Mouse (Mus musculus) adrenal gland, postnatal 14 days (tissue): Measurements from ENCODE around the gene Cdc6. TPM values are rescaled to one million over a fixed set of nuclear protein-coding genes. Genes with fewer than 3 reads are reported as not detected.

ENCODE experiments used
- DNase-seq: peaks from one replicate; pipeline ENCODE4 v3.0.0; 2021; ENCODE audit warnings: mixed read lengths
- long read RNA-seq, 2 experiments: library from polyadenylated mRNA; stranded (forward); transcript quantifications; one replicate each; pipeline ENCODE4 v2.0.0; 2021
- total RNA-seq: library from RNA; stranded (reverse); gene quantifications from 2 replicates; pipeline ENCODE4 v1.2.3, GENCODE M21; 2021

The Cdc6 gene
- total RNA-seq: 3.5 and 5.8 TPM in 2 replicates
- long read RNA-seq, experiment 1, full-length matches to known transcripts: 9 of 10 reads
- long read RNA-seq, experiment 1, partial matches to known transcripts: 0 of 10 reads
- long read RNA-seq, experiment 1, other reads (novel, unspliced or antisense): 1 of 10 reads
- long read RNA-seq, experiment 2, full-length matches to known transcripts: 3 of 4 reads
- long read RNA-seq, experiment 2, partial matches to known transcripts: 0 of 4 reads
- long read RNA-seq, experiment 2, other reads (novel, unspliced or antisense): 1 of 4 reads

DNA sequence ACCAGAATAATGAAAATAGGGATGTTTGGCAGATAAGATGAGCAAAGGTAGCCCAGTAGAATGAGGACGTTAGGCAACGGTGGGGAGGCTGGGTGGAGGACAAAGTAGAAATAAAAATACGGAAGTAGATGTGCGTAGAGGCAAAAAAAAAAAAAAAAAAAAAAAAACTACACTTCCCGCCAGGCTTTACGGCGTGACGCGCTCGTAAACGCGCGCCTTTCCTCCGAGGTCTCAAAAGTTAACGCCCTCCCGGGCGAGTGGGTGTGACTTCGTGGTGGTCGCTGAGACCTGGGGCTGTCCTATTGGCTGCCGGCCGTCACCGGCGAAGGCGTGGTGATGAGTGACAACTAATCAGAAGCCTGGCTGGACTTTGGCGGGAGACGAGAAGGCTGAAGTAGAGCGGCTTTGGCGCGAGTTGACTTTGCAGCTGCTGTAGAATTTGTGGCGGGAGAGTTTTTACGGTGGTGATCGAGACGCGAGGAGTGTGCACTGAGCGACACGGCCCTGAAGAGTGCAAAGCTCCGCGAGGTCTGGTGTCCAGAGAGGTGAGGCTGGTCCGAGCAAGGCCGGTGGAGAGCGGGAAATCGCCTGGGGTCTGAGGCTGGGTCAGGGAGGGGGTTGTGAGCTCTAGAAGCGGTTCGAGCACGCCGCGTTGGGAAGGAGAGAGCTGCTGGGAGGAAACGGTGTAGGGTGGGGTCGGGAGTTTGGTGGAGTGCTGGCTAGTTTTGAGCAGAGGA, at the start of gene Cdc6:
Cdc6 (plus strand) TSS at position 365 of the 737 bp plus-strand sequence.
- DNase-seq: peak; percentile 98

DNA sequence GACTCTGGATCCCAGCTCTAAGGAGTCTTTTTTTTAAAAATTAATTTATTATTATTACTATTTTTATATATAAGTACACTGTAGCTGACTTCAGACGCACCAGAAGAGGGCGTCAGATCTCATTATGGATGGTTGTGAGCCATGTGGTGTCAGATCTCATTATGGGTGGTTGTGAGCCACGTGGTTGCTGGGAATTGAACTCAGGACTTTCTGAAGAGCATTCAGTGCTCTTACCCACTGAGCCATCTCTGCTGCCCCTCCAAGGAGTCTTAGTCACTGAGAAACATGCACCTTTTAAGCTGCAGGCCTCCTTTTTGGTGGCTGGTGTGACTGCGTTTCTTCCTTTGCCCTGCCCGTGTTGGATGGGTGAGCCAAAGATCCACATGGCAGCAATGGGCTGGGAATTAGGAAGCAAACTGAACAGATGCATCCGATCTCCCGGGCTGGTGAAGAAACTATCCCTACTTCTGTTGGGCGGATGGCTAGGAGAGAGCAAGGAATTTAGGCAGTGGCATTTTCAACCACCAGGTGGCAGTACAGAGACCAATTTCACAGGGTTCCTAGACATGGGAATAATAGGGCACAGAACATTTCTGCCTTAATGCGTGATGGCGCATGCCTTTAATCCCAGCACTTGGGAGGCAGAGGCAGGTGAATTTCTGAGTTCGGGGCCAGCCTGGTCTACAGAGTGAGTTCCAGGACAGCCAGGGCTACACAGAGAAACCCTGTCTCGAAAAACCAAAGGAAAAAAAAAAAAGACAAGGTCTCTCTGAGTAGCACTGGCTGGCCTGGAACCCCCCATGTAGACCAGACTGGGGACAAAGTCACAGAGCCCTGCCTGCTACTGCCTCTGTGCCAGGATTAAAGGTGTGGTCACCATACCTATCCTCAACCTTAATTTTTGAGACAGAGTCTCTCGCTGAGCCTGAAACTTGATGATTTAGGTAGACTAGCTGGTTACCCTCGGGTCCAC, 48.6 kb upstream of the Cdc6 start:
- peak; percentile 90 for DNase-seq

DNA sequence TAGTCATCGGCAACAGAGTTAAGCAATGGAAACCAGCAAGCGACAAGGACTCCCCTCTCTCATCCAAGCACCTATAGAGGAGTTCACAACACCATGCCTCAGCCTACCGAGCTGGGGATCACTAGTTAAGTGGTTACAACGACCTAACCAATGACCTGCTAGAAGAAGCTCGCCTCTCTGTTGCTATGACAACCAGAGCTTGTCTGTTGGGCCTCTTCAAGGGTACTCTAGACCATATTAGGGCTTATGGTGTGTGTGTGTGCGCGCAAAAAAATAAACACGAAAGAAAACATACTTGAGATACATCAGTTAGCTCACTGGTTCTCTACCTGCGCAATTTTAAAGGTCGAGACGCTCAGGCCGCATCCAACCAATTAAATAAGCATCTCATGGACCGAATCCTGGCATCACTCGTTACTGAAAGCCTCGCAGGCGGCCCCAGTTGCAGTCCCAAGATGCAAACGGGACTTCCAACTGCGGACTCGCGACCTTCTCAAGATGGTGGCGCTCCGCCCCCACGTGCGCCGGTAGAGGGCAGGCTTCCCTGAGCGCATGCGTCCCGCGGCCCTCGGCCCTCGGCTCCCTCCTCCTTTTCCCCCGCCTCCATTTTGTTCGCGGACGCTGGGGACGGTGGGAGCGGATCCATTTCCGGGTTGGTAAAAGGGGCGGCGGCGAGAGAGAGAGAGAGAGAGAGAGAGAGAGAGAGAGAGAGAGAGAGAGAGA, 44.4 kb upstream of the Cdc6 start, which contains the start of gene Wipf2:
Wipf2 (plus strand) TSS at position 611 of the 723 bp plus-strand sequence.
- peak; percentile 98 for DNase-seq

DNA sequence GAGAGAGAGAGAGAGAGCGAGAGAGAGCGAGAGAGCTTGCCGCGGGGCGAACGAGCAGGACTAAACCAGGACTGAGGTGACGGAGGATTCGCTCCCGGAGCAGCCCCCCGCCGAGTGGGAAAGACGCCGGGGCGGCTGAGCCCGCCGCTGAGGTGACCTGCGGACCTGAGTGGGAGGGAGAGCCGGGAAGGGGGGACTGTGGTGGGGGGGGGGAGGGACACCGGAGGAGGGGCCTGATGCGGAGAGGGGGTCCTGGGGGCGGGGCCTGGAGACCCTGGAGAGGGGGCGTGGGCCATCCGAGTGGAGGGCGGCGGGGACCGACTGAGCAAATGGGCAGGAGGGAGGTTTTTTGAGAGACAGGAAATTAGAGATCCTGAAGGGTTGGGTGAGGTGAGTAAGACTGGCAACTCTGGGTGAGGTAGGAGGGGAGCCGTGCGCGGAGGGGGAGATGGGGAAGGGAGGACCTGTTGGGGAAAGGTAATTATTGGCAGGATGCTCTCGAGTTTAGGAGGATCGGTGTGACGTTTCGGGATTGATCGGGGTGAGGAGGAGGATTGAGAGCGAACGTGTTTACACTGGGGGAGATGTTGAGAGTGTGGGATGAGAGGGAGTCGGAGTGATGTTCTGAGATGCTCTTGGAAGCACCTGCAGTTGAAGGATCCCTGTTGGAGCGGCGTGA, 43.7 kb upstream of the Cdc6 start:
- DNase-seq: no peak

DNA sequence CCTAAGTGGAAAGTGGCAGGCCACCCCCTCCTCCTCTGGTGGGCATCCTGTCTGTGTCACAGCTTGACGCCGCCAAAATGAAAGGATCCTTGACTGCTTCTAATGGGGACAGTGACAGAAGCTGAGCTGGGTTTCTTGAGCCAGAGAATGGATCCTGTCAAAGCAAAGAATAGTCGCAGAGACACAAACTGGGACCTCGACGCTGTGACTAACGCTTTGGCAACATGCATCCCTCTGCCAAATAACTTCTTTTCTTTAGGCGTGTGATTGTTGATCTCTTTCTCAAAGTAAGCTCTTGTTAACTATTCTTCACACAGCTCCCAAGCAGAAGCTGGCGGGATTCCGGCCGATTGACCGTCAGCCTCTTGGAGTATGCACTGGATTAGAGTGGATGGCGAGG, 40.3 kb upstream of the Cdc6 start:
- no peak for DNase-seq

DNA sequence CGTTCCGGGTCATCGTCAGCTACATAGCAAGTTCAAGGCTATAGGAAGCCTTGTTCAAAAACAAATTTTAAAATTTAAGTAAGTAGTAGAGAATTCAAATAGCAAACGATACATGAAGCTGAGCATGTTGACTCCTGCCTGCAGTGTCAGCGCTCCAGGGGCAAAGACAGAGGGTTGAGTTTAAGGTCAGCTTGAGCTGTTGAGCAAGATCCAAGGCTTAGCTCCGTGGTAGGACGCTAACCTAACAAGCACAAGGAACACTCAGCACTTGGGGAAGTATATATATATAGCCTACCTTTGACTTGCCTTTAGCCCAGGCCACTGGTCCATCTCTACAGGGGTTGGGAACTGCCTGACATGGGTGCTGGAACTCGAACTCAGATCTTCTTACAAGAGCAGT, 37.7 kb upstream of the Cdc6 start:
- peak; percentile 51 for DNase-seq

DNA sequence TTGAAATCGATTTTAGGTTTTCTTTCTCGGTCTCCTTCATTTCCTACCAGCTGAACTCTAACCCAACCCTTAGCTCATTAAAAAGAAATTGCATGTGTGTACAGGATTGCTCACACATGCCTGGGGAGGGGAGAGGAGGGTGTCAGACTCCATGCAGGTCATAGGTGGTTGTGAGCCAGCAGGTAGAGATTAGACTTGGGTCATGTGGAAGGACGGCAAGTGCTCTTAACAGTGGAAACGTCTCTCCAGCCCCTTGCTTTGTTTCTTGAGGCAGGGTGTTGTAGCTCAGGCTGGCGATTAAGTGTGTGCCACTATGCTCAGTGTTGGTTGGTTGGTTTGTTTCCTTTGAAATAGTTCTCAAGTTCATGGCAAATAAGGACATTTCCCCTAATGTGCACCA, 36.8 kb upstream of the Cdc6 start:
- no peak for DNase-seq

DNA sequence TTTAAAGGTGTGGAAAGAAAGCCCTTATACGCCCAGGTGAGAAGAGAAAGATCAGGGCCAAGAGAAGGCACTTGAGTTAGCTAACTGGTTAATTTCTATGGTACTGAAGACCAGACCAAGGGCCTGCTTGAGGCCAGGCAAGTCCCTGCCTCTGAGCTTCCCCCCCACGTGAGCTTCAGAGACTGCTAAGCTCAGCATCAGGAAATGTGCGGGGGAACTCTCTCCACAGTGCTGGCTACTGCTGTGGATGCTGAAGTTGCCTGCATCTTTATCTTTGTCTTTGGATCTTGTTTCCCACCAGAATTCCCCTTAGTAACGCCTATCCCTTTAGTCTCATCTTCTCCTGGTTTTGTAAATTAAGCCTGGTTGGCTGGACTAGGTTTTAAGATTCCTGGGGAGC, 36.2 kb upstream of the Cdc6 start:
- no peak for DNase-seq

DNA sequence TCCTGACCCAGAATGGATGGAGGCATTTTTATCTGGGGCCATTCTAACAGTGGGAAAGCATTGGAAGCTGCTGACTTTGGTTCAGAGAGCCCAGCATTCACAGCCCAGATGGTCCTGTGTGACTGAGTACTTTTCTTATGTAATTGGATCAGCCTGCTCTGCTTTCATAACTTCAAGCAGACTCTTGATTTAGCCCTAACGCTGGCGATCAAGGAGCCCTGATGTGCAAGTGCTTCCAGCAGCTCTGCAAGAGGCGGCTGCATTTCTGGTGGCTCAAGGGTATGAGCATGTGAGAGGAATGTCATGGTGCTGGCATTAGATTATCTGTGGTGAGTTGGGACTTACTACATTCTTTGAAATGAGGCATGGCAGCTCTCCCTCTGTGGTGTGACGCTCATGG, 35.6 kb upstream of the Cdc6 start:
- peak; percentile 40 for DNase-seq

DNA sequence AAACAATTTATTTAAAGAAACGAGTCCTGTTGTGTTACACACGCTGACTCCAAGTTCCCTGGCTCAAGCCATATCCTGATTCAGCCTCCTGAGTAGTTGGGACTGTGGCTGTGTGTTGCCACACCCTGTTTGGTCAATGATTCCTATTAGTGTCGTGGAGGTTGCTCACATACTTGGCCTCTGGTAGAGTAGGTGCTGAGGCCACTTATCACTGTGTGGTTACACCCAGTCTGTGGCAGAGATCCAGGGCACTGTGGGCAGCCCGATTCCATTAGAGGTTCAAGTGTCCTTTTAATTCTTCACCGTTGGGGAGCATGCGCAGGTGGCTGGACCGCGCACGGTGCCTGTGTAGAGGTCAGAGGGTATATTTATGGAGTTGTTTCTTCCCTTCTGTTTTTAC, 33.7 kb upstream of the Cdc6 start:
- DNase-seq: no peak

DNA sequence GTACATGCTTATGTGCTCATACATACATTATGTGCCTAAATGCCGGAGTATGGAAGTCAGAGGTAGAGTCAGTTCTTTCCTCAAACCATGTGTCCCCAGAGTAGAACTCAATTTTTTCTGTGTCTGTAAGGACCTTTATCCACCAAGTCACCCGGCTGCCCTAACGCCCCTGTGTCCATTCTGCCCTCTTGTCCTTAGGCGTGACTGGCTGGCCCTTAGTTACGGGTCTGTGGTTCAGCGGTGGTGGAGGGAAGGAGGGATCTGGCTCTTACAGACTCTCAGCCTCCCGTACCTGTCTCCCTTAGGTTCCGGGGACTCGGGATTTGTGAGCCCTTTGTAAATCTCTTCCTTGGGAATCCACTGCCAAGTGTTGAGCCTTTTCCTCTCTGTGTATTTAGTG, 30.6 kb upstream of the Cdc6 start:
- DNase-seq: no peak

DNA sequence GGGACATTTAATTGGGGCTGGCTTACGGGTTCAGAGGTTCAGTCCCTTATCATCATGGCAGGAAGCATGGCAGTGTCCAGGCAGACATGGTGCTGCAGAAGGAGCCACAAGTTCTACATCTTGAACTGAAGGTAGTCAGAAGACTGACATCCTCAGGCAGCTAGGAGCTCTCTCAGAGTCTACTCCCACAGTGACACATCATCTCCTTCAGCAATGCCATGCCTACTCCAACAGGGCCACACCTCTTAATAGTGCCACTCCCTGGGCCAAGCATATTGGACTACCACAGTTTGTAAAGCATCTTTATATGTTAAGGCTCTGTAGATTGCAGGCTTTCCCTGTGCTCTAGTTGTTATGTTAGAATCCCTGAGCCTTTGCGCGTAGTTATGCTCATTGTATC, 19.9 kb upstream of the Cdc6 start:
- no peak for DNase-seq

DNA sequence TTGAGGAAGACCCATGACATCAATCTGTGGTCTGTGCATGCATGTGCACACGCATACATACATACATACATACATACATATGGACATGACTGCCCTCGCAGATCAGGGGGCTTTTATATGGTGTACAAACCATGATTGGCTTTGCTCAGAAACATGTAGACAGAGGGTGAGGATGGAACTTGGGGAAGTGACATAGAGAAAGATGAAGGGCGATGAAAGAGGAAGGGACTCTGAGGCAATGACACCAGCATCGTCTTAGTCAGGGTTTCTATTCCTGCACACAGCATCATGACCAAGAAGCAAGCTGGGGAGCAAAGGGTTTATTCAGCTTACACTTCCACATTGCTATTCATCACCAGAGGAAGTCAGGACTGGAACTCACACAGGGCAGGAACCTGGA, 18.5 kb upstream of the Cdc6 start:
- DNase-seq: no peak

DNA sequence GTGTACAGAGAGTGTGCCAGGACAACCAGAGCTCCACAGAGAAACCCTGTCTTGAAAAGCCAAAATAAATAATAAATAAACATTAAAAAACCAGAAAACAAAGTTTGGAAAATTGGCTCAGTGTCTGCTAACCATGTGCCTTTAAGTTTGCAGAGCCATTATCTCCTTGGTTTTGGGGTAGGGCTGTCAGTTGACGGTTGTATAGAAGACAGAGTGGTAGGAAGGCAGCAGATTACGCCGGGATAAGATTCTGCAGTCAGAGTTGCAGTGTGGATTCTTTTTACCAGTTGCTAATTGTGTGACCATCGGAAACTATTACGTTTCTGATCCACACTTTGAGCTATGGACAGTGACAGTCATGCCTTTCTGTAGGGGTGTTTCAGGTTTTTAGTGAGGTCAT, 17.6 kb upstream of the Cdc6 start:
- DNase-seq: no peak

DNA sequence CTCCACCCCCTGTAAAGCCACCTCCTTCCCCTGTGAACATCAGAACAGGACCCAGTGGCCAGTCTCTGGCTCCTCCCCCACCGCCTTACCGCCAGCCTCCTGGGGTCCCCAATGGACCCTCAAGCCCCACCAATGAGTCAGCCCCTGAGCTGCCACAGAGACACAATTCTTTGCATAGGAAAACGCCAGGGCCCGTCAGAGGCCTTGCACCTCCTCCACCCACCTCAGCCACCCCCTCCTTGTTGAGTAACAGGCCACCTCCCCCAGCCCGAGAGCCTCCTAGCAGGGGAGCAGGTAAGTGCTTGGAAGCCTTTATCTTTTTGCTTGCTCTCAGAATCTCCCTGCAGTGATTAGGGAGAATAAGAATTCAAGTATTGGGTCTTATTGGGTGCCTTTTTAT, 15.2 kb upstream of the Cdc6 start:
- no peak for DNase-seq

DNA sequence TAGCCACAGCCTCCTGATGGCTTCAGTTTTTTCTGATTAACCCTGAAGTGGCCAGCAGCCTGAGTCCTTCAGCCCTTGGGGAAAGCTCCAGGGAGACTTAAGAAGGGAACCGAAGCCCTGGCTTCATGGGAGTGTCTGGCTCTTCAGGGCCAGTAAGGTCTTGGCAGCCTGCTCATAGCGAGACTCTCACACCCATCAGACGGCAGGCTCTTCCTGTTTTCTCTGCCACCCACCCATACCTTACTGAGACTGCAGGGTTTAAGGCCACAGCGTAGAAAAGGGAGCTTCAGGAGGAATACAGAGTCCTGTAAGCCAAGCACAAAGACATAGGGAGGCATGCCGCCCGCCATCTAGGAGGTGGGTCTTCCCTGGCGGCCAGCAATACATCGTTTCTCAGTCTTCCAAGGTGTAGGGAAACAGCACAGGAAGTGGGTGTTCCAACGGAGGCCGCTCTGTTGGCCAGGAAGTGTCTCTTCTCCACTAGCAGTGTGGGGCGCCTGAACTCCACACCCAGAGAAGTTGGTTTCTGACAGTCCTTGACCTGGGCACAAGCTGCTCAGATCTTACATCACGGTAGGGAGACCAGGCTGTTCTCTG, 7.0 kb upstream of the Cdc6 start:
- no peak for DNase-seq

DNA sequence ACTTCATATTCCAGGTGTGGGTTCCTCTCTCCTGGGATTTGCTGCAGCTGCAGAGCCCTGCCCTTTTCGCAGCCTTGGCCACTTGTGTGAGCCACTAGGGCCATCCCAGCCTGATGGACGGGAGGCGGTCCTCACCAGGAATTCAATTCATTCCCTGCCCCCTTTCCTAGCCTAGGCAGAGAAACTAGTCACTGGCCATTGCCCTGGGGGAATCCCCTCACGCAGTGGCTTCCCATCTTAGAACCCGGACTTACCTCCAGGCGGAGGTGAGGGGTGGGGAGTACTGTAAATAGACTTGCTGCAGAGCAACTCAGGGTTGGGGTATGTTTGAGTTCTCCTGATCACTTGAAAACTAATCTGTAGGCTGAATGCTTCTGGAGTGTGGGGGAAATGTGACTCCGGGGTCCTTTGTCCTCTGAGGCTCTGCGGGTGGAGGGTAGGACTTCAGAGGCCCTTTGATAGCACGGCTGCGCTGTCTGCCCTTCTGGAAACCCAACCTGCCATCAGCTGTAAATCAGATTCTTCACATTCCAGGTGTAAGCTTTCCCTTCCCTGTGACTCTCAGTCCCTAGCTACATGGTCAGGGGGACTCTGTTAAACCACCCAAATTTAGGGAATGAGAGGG, 4.9 kb upstream of the Cdc6 start:
- no peak for DNase-seq

DNA sequence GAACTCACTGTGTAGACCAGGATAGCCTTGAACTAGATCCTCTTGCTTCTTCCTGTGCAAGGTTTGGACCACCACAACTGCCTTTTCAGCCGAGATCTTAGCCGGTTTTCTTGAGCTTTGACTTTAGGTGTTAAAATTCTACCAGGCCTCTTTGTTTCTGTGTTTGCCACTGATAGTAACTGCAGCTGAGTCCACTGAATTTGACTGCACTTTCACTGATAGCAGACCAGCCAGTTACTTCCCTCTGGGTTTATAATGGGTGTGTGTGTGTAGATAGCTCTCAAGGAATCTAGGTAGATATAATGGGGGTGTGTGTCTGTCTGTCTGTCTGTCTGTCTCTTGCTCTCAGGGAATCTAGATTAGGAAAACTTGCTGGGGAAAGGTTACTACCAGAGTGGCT, 3.0 kb upstream of the Cdc6 start:
- DNase-seq: no peak

DNA sequence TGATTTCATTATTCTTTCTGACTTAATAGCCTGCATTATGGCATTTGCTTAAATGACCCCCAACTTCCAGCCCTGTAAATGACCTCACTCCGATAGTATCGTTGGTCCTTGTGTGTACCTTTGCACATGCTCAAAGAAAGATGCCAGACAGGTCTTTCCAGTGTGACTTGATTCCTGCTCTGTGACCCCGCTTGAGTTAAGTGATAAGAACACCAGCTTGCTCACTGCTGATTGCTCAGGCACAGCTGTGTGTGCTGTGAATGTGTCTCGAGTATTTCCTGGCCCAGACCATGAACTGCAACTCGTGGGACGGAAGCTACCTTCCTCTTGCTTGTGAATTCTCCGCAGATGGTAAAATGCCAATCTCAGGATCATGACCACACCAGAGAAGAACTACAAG, 2.6 kb upstream of the Cdc6 start:
- DNase-seq: no peak

DNA sequence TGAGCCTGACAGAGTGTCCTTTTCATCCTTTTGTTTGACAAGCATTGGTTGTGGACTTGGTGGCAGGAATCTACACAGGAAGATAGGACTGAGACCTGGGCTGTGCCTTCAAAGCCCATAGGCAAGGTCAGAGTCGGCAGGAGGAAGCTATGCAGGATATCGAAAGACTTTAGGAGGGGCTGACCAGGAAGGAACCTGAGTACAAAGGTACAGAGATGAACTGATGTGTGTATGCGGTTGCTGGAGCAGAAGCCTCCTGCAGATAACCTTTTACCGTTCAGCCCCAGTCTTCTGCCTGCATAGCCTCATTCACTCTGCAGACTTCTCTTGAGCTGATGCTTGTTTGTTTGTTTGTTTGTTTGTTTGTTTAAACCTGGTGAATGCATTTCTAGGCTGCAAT, 2.0 kb upstream of the Cdc6 start:
- no peak for DNase-seq

DNA sequence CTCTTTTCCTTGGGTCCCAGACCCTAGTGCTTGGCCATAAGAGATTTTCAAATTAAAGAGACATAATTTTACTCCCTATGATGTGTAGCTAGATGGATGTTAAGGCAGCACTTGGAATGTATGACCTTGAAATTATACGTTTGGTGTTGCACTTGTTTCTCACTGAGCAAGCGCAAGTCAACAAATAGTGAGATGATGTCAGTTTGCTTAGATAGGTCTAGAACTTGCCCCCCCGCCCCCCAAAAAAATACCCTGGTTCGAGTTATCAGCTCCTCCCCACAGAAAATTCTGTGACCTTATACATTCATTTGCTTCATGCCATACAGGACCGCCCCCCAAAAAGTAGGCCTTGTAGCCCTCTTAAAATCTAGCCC, 551 bp upstream of the Cdc6 start:
- DNase-seq: no peak
